Mouse (Mus musculus): ENCODE results near the gene Slc48a1.

DNA sequence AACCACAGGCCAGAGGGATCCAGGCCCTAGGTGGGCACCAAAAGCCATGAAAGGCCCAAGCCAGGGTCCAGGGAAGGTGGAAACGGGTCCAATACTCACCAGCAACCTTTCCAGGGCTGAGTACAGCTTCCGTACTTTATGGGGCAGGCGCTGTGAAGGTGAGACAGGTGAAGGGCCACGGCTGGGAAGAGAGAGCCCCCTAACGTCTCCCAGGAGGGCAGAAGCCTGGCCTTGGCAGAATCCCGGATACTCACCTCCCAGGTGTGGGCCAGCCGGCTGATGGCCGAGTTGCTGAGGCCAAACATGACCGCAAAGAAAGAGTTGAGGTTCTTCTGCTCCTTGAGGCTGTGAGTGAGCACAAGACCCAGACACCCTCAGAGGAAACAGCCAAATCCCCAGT is 28.9 kb upstream of the Slc48a1 start:
- TF ChIP-seq EP300 (IDR thresholded peaks at IDR 0.05) (no peak), CTCF (IDR thresholded peaks at IDR 0.05) (no peak)
